Mouse (Mus musculus) inflammation-experienced regulatory T-cells, adult 6 months (primary cell): ENCODE measurements around the gene Amigo1. TPM values are rescaled to one million over a fixed set of nuclear protein-coding genes. Genes with fewer than 3 reads are reported as not detected.
A peak's percentile ranks its signal among the peaks of the same experiment; 100 is the strongest.

ENCODE experiments used
- ATAC-seq: one replicate; pipeline ENCODE4 v1.8.0; 2017
- polyA plus RNA-seq, 3 experiments: library from polyadenylated mRNA; unstranded; fragments of 100-300 nt; shearing (Covaris generic); gene quantifications; one replicate each; pipeline ENCODE4 v1.2.1; 2017

Amigo1 gene
- polyA plus RNA-seq, 3 experiments from 2014 or later = 0.33 to 0.53 (median 0.51) TPM

GRCm38 (mm10) chr3:108184742-108185141, 1.4 kb upstream of the Amigo1 start:
- no peak for ATAC-seq

DNA sequence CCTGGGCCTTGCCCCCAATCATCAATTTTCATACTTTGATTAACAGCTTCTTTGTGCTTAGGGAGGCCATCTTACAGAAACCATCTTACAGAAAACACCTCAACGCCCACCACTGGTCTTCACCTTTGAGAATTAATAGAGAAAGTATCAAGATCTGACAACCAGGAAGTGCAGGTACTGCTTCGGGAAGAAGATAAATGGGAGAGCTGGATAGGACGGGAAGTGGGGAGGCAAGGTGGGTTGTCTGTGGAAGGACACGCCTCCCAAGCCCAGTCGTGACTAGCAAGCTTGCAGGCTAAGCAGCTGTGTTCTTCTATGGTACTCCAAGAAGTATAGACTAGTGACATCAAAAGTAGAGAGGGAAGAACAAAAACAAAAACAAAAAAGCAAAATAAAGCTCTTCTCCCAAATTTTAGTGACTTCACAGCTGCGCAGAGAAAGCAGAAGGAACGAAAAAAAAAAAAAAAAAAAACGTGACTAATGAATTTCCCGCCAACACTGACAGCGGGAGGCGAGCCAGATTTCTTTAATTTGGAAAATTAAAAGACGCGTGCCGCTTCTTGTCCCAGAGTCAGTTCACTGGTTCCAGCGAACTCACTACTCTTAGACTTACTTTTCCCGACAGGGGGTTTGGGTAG, 556 bp upstream of the Amigo1 start:
- ATAC-seq = no peak

DNA sequence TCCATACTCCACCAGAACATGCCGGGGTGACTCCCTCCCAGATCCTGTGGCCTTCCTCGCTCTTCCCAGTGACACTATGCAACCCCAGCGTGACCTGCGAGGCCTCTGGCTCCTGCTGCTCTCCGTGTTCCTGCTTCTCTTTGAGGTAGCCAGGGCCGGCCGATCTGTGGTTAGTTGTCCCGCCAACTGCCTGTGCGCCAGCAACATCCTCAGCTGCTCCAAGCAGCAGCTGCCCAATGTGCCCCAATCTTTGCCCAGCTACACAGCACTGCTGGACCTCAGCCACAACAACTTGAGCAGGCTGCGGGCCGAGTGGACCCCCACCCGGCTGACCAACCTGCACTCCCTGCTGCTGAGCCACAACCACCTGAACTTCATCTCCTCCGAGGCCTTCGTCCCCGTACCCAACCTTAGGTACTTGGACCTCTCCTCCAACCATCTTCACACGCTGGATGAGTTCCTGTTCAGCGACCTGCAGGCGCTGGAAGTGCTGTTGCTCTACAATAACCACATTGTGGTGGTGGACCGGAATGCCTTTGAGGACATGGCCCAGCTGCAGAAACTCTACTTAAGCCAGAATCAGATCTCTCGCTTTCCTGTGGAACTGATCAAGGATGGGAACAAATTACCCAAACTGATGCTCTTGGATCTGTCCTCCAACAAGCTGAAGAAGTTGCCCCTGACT, 1.1 kb downstream of the Amigo1 start:
- ATAC-seq = no peak

DNA sequence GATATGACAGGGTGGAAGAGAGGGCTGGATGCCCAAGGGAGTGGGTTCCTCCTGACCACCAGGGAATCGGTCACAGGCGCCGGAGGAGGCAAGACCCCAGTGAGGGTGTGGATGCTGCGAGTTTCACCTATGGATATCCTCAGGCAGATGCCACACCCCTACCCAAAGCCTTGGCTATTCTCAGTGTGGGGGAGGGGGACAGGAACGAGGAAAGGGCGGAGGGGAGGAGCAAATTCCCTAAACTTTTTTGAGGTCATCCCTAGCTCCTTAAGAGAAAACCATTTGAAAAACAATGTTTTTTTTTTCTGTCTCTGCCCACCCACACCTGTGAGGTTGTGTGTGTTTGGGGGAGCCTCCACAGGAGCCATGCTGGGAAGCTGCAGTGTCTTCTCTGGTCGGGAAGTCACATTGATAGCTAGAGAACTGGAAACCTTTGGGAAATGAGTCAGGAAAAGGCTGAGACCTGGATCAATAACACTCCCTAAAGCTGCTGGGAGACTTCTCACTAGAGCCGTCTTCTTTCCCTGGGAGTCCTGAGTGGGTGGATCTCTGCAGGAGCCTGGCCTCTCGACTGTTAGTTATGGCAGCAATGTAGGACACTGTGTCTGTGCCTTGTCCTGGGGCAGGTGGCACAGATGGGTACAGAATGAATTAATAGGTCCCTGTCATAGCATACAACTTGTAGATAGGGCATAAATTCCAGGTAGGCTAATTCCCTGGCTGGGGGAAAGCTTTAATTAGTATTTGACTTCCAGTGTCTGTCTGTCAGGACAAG, 2.8 kb downstream of the Amigo1 start:
- no peak for ATAC-seq

DNA sequence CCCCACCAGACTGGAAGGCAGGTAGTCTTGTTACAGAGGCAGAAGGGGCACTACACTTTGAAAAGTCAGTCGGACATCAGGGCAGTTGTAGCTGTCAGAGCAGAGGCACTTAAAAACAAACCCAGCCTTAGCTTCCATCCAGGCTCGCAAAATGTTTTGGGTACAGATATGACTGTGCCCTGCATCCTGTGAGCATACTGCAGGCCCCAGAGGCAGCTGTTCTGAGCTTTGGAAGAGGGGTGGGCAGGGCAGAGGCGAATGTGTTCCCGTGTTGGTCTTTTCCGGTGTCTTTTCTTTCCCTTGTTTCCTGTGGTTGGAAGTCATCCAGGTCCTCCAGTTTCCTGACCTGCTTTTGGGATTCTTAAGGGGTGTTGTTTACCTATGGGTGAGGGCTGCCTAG, 3.8 kb downstream of the Amigo1 start:
- no peak for ATAC-seq

- no peak for ATAC-seq
Measured at GRCm38 (mm10) chr3:108193686-108194085, 7.6 kb downstream of the Amigo1 start.

- no peak for ATAC-seq
Measured at GRCm38 (mm10) chr3:108195287-108195686, 9.2 kb downstream of the Amigo1 start.

- no peak for ATAC-seq
Measured at GRCm38 (mm10) chr3:108195941-108196590, 9.9 kb downstream of the Amigo1 start.

GRCm38 (mm10) chr3:108197066-108197497, 10.9 kb downstream of the Amigo1 start:
- no peak for ATAC-seq

GRCm38 (mm10) chr3:108199231-108199630, 13.1 kb downstream of the Amigo1 start:
- ATAC-seq = no peak

DNA sequence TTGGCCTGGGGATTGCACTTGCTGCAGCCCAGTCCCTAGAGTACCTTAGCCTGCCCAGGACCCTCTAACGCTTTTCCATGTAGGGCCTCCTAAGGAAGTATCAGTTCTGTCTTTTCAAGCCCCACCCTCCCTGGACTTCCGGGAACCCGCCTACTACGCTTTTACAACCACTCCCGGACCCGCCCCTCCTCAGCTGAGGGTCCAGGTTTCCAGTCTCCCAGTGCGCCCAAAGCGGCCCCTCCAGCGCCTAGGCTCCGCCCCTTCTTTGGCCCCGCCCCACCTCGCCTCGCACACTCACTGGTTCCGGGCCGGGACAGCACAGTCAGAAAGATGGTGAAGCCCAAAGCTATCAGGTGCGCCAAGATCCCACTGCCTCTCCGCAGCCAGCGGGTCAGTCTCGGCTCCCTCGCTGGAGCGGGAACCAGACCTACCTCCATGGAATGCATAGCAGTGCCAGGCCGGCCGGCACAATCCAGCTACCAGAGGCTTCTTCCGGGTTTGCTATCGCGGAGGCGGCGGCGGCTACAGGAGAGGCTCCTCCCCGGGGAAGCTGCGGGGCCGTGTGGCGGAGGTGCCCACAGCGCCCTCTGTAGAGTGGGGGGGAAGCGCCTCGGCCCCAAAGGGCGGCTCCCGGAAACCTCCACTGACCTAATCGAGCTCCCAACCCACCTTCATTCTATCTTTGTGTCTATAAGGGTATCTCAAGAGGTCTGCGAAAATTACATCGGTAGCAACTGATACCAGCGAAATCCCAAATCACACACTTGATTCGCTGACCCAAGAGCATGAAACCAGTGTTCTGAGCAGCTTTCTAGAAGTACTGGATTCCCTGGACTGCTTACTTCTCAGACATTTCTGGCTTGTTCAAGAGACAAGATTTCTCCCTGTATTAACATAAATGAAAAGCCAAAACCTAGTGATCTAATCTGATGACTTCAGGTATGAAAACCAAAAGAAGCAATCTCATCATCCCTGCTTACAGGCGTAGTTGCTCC, 14.5 kb downstream of the Amigo1 start, which contains the start of gene Cyb561d1:
Gene Cyb561d1 (minus strand): TSS at position 884 of the 995 bp plus-strand sequence.
- ATAC-seq = peak; percentile 94

DNA sequence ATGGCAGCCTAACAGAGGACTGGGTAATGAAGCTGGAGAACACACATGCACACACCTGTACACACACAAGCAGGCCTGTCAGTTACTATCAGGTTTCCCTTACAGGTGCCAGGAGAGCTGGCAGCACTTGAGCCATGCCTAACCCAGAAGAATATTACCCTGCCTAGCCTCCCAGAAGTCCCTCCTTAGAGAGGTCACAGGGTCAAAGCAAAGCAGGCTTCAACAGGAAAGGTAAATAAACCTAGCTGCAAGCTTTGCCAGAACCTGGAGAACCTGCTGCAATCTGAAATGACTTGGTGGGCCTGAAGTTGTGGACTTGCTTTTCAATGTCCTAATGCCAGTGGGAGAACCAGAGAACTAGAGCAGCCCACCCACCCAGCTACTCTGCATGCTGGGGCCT, 16.4 kb downstream of the Amigo1 start:
- no peak for ATAC-seq

GRCm38 (mm10) chr3:108203212-108203611, 17.1 kb downstream of the Amigo1 start:
- no peak for ATAC-seq

GRCm38 (mm10) chr3:108203621-108204325, 17.6 kb downstream of the Amigo1 start:
- ATAC-seq = no peak

DNA sequence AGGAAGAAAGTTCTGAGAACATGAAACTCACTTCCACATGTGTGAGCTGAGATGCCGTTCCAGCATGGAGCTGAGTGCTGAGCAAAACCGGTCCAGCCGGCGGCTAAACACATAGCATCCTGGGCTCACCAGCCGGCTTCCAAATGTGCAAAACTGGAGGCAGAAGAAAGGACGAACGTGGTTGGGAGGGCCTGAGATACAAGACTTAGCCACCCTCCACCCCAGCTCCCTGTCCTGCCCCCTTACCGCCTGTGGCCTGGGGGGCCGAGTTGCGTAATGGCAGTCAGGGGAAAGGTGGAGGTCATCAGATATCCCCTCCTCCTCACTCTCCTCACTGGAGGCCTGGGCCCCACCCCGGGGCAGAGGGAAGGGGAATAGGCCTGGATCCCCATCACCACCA, 18.3 kb downstream of the Amigo1 start:
- ATAC-seq = no peak

DNA sequence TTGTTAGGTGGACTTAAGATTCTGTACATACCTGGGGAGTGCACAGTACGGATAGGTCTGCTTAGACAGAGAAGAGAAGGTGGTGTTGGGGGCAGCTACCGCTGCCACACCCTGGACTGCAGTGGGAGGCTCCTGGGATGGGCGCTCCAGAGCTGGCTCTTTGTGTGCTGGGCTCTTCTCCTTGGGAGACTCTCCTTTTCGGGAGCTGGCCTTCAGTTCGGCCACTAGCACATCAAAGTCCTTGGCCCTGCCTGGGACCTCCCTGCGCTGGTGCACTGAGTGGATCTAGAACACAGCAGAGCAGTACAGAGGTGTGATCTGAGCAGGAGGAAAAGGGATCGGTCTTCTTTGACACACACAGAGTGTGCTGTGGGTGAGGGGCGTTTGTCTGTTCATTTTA, 19.5 kb downstream of the Amigo1 start:
- no peak for ATAC-seq

DNA sequence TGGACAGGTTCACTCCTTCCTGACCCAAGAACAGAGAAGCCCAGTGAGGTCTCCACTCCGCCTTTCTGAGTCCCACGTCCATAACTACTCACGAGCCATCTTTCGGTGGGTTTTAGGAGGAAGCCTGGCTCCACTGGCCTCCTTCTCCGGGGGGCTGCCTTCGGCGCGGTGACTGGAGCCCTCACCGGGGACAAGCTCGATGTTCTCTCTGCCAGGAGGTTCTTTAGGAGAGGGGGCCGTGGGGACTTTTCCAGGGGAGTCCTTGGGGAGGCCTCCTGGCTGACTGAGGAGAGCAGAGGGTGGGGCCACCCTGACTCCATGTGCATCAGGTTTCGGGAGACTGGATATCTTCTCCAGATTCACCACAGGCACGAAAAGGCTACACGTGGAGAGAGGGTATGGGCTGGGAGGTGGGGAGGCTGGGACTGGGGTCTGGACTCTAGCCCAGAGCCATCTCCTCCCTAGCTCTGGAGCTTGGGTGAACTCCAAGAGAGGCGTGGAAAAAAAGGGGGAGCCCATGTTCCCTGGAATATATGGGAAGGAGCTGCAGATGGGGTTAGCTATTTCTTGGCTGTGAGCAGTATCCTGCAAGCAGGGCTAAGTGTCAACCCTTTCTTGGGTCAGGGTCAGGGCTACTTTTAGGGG, 20.7 kb downstream of the Amigo1 start:
- ATAC-seq = no peak

- ATAC-seq = no peak
Measured at GRCm38 (mm10) chr3:108209001-108209400, 22.9 kb downstream of the Amigo1 start.

- ATAC-seq = no peak
Measured at GRCm38 (mm10) chr3:108209536-108209935, 23.4 kb downstream of the Amigo1 start.

DNA sequence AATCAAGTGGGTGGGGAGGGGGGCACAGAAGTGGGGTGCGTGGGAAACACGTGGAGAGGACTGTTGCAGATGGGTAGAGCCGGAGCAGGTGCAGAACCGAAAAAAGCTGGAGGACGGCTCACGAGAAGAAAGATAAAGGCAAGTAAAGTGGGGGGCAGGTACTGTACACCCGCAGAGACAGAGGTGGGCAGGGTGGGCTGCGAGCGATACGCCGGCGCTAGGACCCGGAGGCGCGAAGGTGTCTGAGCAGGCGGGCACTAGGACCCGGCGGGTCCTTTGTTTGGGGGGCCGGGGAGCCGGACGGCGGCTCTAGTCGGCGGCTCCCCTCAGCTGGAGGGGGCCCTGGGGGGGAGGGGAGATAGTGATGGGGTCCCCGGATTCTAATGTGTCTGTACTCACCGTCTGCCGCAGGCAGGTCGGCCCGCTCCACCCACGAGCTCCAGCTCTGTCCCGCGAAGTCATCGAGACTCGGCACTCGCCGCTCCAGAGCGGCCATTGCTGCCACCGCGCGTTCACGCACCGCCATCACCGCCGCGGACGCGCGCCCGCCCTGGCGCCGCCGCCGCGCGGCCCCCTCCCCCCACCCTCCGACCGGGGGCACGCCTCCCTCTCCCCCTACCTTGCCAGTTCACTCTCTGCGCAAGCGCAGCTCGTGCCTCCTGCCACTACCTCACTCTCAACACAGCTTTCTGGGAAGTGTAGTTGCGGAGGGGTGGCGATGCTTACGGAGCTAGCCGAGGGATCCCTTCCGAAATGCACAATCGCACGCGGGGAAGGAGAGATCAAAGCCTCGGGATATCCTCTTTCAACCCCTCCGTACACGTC, 24.0 kb downstream of the Amigo1 start:
- ATAC-seq = peak; percentile 94
